Mouse (Mus musculus): Measurements from ENCODE around the gene D130040H23Rik. TPM values are rescaled to one million over a fixed set of nuclear protein-coding genes. Genes with fewer than 3 reads are reported as not detected.
A peak's percentile ranks its signal among the peaks of the same experiment; 100 is the strongest.
"Not testable (repeated sequence)": the region's sequence is repeated elsewhere in the genome, so short reads cannot be mapped to it uniquely, and the experiment has no call there.

Gene D130040H23Rik
- polyA plus RNA-seq (2016; fragmentation: Nextera tagmentation; extraction: Ambion mirVana) = 7.7 and 8.2 TPM in 2 replicates

DNA sequence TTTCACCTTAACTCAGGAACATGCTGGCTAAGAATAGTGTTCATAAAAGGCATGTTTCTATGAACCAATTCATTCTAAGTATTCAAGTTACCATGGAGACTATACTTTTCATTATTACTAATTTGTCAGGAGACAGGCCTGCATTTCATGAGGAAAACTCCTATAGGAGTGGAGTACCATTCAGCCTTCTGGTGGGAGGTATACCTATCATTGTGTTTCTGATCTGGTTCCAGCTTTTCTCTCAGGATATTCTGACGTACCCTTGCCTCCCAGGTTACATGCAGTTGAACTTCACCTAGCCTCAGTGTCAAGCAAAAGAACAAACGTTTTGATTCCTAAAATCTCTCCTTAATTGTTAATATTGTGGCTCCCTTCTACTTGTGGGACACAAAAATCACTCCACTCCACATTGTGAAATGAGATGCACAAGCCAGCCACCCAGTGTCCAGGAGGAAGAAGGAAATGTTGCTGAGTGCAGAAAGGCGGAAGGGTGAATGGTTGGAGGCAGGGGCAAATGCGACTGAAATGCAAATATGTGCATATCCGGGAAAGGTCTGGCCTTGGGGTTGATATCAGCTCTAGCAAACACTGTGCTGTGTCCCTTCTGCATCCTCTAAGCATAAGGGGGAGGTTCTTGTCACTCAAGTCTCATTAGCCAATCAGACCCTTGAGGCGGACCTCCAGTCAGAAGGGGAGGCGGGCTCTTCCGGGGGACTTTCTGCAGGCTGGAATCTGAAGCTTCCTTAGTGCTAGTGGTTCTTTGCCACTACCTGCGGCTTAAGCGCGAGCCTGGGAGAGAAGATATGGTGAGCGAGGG, at the start of gene D130040H23Rik:
TSS of gene D130040H23Rik (plus strand) at position 695 of the 817 bp plus-strand sequence.
- peak within 1 kb of the TSS; percentile 84 for H3K27ac ChIP-seq
- H3K9me3 ChIP-seq = peaks cover 8% of the 10 kb centered on the region; the same call in 1 of the 2 replicates
- no peaks in the 10 kb centered on the region for H3K27me3 ChIP-seq
- 8% methylated on average over 12 of the region's 12 CpGs for WGBS
- H3K36me3 ChIP-seq = peaks cover 10% of the 10 kb centered on the region; the same call in 1 of the 2 replicates
- peak within 1 kb of the TSS; percentile 77 for H3K9ac ChIP-seq
- peak within 1 kb of the TSS; percentile 56 for H3K4me2 ChIP-seq (replicated peaks)
- H3K4me1 ChIP-seq = no peaks in the 10 kb centered on the region
- peak; percentile 98 for ATAC-seq (ENCODE audit: insufficient number of reproducible peaks, insufficient read depth, low FRiP score, low TSS enrichment)
- H3K4me3 ChIP-seq = peak within 1 kb of the TSS; percentile 59

DNA sequence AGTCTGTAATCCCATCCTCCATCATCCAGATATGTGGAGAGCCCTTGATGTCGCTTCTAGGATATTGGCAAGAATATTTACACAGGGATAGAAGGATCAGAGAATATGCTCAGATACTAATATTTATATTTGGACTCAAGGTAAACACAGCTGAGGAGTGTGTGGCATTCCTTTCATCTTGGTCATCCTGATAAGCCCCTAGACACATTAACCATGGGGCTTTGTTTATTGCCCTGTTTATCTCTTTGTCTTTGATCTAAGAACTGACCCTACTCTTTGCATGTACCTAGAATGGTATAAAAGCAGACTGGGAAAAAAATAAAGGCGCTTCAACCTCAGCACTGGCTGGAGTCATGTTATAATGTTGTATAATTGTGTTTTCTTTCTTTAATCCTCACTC, 28.3 kb upstream of the D130040H23Rik start:
- no peak overlapping the region for H3K4me3 ChIP-seq
- no peak for ATAC-seq (ENCODE audit: insufficient number of reproducible peaks, insufficient read depth, low FRiP score, low TSS enrichment)
- H3K27me3 ChIP-seq = no peaks in the 10 kb centered on the region
- H3K27ac ChIP-seq = no peak overlapping the region
- H3K36me3 ChIP-seq = no peaks in the 10 kb centered on the region
- no peaks in the 10 kb centered on the region for H3K4me1 ChIP-seq
- WGBS = 81% methylated on average over 2 of the region's 2 CpGs
- no peaks in the 10 kb centered on the region for H3K9me3 ChIP-seq
- no peak overlapping the region for H3K9ac ChIP-seq
- H3K4me2 ChIP-seq (replicated peaks) = no peak overlapping the region

DNA sequence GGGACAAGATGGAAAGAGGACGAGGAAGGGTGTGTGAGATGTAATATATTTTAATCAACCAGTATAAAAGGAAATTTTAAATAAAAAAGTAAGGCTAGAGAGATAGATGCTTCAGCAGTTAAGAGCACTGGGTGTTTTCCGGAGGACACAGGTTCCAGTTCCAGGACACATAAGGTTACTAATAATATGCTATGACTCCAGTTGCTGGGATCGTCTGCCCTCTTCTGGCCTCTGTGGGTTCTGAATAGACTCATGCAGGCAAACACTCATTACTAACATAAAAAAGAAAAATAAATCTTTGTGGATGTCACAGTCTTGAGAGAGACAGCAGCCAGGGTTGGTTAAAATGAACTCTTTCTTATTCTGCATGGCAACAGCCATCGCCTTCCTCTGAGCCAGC, 2.4 kb upstream of the D130040H23Rik start:
- Histone ChIP-seq H3K27me3 (no peaks in the 10 kb centered on the region), H3K27ac (no peak overlapping the region), H3K4me2 (replicated peaks) (no peak overlapping the region), H3K9ac (no peak overlapping the region), H3K4me3 (no peak overlapping the region), H3K9me3 (no peaks in the 10 kb centered on the region), H3K4me1 (no peaks in the 10 kb centered on the region), H3K36me3 (no peaks in the 10 kb centered on the region)
- no peak for ATAC-seq (ENCODE audit: insufficient number of reproducible peaks, insufficient read depth, low FRiP score, low TSS enrichment)
- 70% methylated on average over 4 of the region's 4 CpGs for WGBS

DNA sequence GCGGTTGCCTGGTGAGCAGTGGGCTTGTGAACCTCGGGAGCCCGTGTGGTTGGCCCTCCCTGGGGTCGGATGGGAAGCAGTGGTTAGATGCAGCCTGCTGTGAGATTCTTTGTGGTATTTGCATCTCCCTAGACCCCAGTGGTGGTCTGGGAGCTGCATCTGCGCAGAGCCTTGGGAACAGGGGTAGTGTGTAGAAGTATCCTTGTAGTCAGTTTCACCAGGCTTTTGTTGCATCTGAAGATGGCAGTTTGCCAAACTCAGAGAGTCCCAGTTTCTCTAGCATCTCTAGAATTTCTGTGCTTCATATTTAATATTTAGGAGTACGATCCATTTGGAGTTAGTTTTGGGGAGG, 299 bp downstream of the D130040H23Rik start:
- peak overlapping the region; percentile 77 for H3K9ac ChIP-seq
- peak overlapping the region; percentile 84 for H3K27ac ChIP-seq
- H3K36me3 ChIP-seq = peaks cover 10% of the 10 kb centered on the region; the same call in 1 of the 2 replicates
- 18% methylated on average over 6 of the region's 6 CpGs for WGBS
- ATAC-seq (ENCODE audit: insufficient number of reproducible peaks, insufficient read depth, low FRiP score, low TSS enrichment) = peak; percentile 87
- no peaks in the 10 kb centered on the region for H3K27me3 ChIP-seq
- H3K4me2 ChIP-seq (replicated peaks) = peak overlapping the region; percentile 56
- H3K4me1 ChIP-seq = no peaks in the 10 kb centered on the region
- H3K4me3 ChIP-seq = peak overlapping the region; percentile 59
- H3K9me3 ChIP-seq = peaks cover 11% of the 10 kb centered on the region; the same call in 1 of the 2 replicates

DNA sequence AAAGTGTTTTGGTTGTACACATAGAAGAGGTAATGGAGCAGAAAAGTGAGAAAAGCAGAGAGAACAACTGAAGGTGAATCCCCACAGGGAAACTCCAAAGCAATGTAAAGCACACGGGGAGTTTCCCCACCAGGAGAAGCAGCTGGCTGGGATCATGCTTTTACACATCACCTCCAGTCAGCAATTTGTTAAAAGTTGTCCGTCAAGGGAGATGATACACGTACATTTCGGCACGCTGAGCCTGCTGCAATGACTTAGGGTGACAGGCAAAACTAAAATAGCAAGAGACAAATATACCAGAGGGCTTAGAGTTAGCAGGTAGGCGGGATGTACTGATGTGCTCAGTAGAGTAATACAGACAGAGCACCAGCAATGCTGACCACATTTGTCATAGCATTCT, 1.6 kb downstream of the D130040H23Rik start:
- Histone ChIP-seq H3K4me2 (replicated peaks) (no peak overlapping the region), H3K27ac (no peak overlapping the region), H3K9ac (no peak overlapping the region), H3K9me3 (peaks cover 20% of the 10 kb centered on the region; the same call in 1 of the 2 replicates), H3K27me3 (no peaks in the 10 kb centered on the region), H3K4me1 (no peaks in the 10 kb centered on the region), H3K36me3 (peaks cover 10% of the 10 kb centered on the region; the same call in 1 of the 2 replicates), H3K4me3 (no peak overlapping the region)
- no peak for ATAC-seq (ENCODE audit: insufficient number of reproducible peaks, insufficient read depth, low FRiP score, low TSS enrichment)
- WGBS = 87% methylated on average over 6 of the region's 6 CpGs

DNA sequence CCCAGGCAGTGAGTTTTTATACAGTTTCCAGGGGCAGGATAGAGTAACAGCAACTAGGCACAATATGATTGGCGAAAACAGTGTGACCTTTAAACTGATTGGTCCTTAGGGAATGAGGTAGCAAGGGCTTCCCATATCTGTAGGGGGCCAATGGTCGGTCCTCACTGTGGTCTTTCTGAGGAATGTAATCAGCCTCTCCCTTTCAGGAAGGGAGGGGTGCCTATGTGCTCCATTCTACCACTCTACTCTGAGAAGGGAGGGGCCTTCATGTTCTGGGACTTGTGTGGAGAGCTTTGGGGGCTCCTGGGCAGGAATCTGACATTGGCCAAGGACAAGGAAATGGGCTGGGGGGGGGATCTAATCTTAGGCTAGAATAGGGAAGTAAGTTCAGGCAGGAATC, 53.9 kb downstream of the D130040H23Rik start:
- Histone ChIP-seq H3K27me3 (no peaks in the 10 kb centered on the region), H3K27ac (no peak overlapping the region), H3K36me3 (no peaks in the 10 kb centered on the region), H3K4me1 (no peaks in the 10 kb centered on the region), H3K9me3 (no peaks in the 10 kb centered on the region), H3K4me2 (replicated peaks) (no peak overlapping the region), H3K4me3 (no peak overlapping the region), H3K9ac (no peak overlapping the region)
- no peak for ATAC-seq (ENCODE audit: insufficient number of reproducible peaks, insufficient read depth, low FRiP score, low TSS enrichment)
- 76% methylated on average over 2 of the region's 2 CpGs for WGBS

DNA sequence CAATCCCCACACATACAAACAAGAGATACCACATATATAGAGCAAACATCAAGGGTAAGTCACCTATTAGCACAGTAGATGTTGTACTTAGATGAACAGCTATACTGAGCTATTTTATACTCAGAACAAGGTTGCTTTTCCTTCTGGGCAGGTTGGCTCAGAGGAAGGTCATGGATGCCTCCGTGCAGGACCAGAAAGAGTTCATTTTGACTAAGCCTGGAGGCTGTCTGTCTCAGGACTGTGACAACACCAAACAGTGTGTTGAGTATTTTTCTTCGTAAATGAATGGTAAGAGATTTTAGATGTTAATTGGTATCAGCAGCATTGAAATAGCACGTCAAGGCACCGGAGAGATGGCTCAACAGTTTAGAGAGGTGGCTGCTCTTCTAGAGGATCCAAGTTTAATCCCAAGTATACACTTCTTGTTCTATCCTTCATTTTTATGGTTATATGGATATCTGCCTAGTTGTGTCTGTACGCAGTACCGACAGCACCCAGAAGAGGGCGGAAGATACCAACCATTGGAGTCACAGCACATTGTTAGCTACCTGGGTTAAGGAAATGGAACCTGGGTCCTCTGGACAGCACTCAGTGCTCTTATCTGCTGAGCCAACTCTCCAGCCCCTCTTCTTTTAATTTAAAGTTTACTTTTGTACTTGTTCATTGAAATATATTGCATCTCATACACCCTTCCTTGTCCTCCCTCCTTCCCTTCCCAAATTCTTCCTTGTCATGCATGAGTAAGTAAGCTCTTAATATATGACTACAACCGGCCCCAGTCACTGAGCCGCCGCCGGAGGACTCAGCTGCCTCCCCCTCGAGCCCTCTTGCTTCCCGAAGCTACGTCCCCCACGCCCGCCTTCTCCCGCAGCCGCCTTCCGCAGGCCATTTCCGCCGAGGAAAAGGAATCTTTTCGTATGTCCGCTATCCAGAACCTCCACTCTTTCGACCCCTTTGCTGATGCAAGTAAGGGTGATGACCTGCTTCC, 57.7 kb downstream of the D130040H23Rik start:
- Histone ChIP-seq H3K4me2 (replicated peaks) (peak overlapping the region; percentile 54), H3K36me3 (no peaks in the 10 kb centered on the region), H3K27ac (no peak overlapping the region), H3K4me1 (no peaks in the 10 kb centered on the region), H3K9me3 (no peaks in the 10 kb centered on the region), H3K4me3 (peak overlapping the region; percentile 27), H3K9ac (no peak overlapping the region; the same call in 1 of the 2 replicates), H3K27me3 (no peaks in the 10 kb centered on the region)
- 9% methylated on average over 24 of the region's 24 CpGs for WGBS
- peak; percentile 81 for ATAC-seq (ENCODE audit: insufficient number of reproducible peaks, insufficient read depth, low FRiP score, low TSS enrichment)

DNA sequence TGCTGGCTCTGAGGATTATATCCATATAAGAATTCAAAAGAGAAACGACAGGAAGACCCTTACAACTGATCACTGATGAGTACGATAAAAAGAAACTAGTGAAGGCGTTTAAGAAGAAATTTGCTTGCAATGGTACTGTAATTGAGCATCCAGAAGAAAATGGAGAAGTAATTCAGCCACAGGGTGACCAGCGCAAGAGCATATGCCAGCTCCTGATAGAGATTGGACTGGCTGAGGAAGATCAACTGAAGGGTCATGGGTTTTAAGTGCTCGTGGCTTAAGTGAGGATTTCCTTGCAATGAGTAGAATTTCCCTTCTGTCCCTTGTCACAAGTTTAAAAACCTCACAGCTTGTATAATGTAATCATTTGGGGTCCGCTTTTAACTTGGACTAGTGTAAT, 58.4 kb downstream of the D130040H23Rik start:
- 64% methylated on average over 6 of the region's 6 CpGs for WGBS
- not testable (repeated sequence) for H3K9ac ChIP-seq; H3K9me3 ChIP-seq; H3K27ac ChIP-seq; ATAC-seq (ENCODE audit: insufficient number of reproducible peaks, insufficient read depth, low FRiP score, low TSS enrichment); H3K4me1 ChIP-seq; H3K27me3 ChIP-seq; H3K36me3 ChIP-seq
- Histone ChIP-seq H3K4me3 (peak overlapping the region; percentile 27), H3K4me2 (replicated peaks) (peak overlapping the region; percentile 54)

Other genes starting within 250 kb of the D130040H23Rik start
- gene Zfp930, start 62.0 kb upstream of the D130040H23Rik start, polyA plus RNA-seq (2016; fragmentation: Nextera tagmentation; extraction: Ambion mirVana) = 15.5 and 17.3 TPM in 2 replicates
- gene Gm9495, start 182.5 kb downstream of the D130040H23Rik start, polyA plus RNA-seq (2016; fragmentation: Nextera tagmentation; extraction: Ambion mirVana) = not detected in 2 replicates